Mouse (Mus musculus) forebrain, embryonic 14.5 days (tissue): ENCODE data around the gene Rabep2. TPM values are rescaled to one million over a fixed set of nuclear protein-coding genes. Genes with fewer than 3 reads are reported as not detected.

Source experiments
- polyA plus RNA-seq: library from polyadenylated mRNA; unstranded; fragments of >200 nt; fragmentation: Nextera tagmentation; extraction: Ambion mirVana; gene quantifications from 2 replicates; pipeline ENCODE4 v1.2.1, GENCODE M21; 2014

Gene Rabep2
- polyA plus RNA-seq, 1 experiment from 2014 or later, result 15.6 TPM

Other genes starting within 250 kb of the Rabep2 start
- 46.1 and 48.6 TPM in 2 replicates for gene Xpo6, start 228.3 kb upstream of the Rabep2 start, polyA plus RNA-seq
- gene Sbk1, start 156.1 kb upstream of the Rabep2 start, polyA plus RNA-seq, result 289 and 315 TPM in 2 replicates
- 0.50 and 0.91 TPM in 2 replicates for gene Lat, start 59.2 kb upstream of the Rabep2 start, polyA plus RNA-seq
- 48.4 and 53.8 TPM in 2 replicates for gene Spns1, start 51.3 kb upstream of the Rabep2 start, polyA plus RNA-seq
- 3.7 and 4.1 TPM in 2 replicates for gene Nfatc2ip, start 32.0 kb upstream of the Rabep2 start, polyA plus RNA-seq
- 0.33 TPM in 1 of 2 replicates, not detected in the other for gene Cd19, start 13.9 kb upstream of the Rabep2 start, polyA plus RNA-seq
- 0.12 and 0.24 TPM in 2 replicates for gene Atp2a1, start 34.3 kb downstream of the Rabep2 start, polyA plus RNA-seq
- gene Sh2b1, start 46.7 kb downstream of the Rabep2 start, polyA plus RNA-seq, result 49.2 and 59.5 TPM in 2 replicates
- 135 and 147 TPM in 2 replicates for gene Tufm, start 58.6 kb downstream of the Rabep2 start, polyA plus RNA-seq
- 36.5 and 46.3 TPM in 2 replicates for gene Atxn2l, start 74.7 kb downstream of the Rabep2 start, polyA plus RNA-seq
- gene Eif3c, start 137.7 kb downstream of the Rabep2 start, polyA plus RNA-seq, result 163 and 182 TPM in 2 replicates
- gene Apobr, start 156.2 kb downstream of the Rabep2 start, polyA plus RNA-seq, result 0.21 and 0.44 TPM in 2 replicates
- gene Cln3, start 157.1 kb downstream of the Rabep2 start, polyA plus RNA-seq, result 24.0 and 28.0 TPM in 2 replicates
- not detected in 2 replicates for gene Il27, start 166.2 kb downstream of the Rabep2 start, polyA plus RNA-seq
- gene Nupr1, start 202.1 kb downstream of the Rabep2 start, polyA plus RNA-seq, result 7.0 and 8.5 TPM in 2 replicates
- gene Sgf29, start 220.6 kb downstream of the Rabep2 start, polyA plus RNA-seq, result 61.3 and 66.1 TPM in 2 replicates
- gene Sult1a1, start 247.7 kb downstream of the Rabep2 start, polyA plus RNA-seq, result 3.3 and 5.7 TPM in 2 replicates